Mouse (Mus musculus): ENCODE data around the gene Klc1.

GRCm38 (mm10) chr12:111753347-111753746 lies 5.3 kb upstream of the Klc1 start:
- TF ChIP-seq CTCF (IDR thresholded peaks at IDR 0.05; ENCODE audit: low read depth, low read length) (no peak), POLR2A (IDR thresholded peaks at IDR 0.05; ENCODE audit: borderline replicate concordance, low read depth, low read length) (no peak)

Measured in bone marrow macrophage, adult 2 months (primary cell).